Mouse (Mus musculus): ENCODE results near the gene Sycp2l.

DNA sequence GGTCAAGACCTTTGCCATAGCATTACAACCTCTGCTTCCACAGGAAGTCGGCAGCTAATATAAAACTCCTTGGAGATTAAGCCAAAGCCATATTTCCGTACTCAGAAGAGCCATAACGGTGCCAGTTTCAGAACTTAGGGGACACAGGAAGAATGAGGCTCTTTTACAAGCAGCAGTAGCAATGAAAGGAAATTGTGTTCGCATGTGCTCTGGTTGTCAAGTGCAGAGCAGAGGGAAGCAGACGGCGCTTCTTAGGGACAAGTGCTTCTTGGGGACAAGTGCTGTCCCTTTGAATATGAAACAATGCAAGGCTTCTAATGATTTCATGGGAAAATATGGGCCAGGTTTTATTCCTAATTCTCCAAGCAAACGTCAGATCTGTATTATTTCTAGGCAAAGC, 89.2 kb downstream of the Sycp2l start:
- TF ChIP-seq CHD2 (IDR thresholded peaks at IDR 0.05; ENCODE audit: low read depth, low read length) (no peak), MAFK (IDR thresholded peaks at IDR 0.05; ENCODE audit: insufficient read depth, low read depth, low read length) (no peak), HCFC1 (IDR thresholded peaks at IDR 0.05; ENCODE audit: borderline replicate concordance, insufficient read depth, low read length) (no peak), ZC3H11A (IDR thresholded peaks at IDR 0.05; ENCODE audit: borderline replicate concordance, low read depth, low read length) (no peak)

All from ES-E14 (cell line).